Mouse (Mus musculus) thymus, postnatal 14 days (tissue): ENCODE data around the gene Gm21860.
"Not testable (repeated sequence)": the region's sequence is repeated elsewhere in the genome, so short reads cannot be mapped to it uniquely, and the experiment has no call there.

Source experiments
- DNase-seq: peaks from one replicate; pipeline ENCODE4 v3.0.0; 2021

The Gm21860 gene

GRCm38 (mm10) chrY:90731593-90731955, 23.0 kb downstream of the Gm21860 start:
- not testable (repeated sequence) for DNase-seq

DNA sequence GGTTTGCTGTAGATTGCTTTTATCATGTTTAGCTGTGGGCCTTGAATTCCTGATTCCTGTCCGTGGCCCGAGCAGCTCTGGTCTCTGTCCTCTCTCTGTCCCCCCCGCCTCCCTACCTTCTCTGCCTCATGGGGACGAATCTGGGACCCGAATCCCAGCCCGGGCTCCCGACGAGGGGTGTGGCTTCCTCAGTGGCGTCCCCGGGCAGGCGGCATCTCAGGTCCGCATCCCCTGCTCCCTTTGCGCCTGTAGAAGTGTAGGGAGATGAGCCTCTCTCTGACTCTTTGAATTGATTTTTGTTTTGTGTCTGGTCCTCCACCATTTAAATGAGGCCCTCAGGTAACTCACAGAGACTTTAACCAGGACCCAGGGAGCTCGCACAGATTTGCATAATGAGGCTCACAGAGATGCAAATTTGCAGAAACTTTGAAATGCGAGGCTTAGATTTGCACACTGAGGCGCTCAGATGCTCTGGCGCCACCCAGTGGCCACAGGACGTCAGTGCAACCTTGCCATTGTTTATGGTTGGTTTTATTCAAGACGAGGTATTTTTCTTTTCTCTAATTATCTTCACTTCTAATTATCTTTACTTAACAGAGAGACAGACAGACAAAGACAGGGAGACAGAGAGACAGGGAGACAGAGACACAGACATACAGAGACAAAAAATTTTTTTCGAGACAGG, 23.6 kb downstream of the Gm21860 start:
- DNase-seq, result peak; percentile 63

GRCm38 (mm10) chrY:90729816-90730303, 24.8 kb downstream of the Gm21860 start:
- DNase-seq, result not testable (repeated sequence)

GRCm38 (mm10) chrY:90728905-90729256, 25.7 kb downstream of the Gm21860 start:
- peak; percentile 46 for DNase-seq

GRCm38 (mm10) chrY:90728251-90728904, 26.2 kb downstream of the Gm21860 start:
- DNase-seq, result peak; percentile 9

GRCm38 (mm10) chrY:90727121-90727908, 27.3 kb downstream of the Gm21860 start:
- DNase-seq, result not testable (repeated sequence)

DNA sequence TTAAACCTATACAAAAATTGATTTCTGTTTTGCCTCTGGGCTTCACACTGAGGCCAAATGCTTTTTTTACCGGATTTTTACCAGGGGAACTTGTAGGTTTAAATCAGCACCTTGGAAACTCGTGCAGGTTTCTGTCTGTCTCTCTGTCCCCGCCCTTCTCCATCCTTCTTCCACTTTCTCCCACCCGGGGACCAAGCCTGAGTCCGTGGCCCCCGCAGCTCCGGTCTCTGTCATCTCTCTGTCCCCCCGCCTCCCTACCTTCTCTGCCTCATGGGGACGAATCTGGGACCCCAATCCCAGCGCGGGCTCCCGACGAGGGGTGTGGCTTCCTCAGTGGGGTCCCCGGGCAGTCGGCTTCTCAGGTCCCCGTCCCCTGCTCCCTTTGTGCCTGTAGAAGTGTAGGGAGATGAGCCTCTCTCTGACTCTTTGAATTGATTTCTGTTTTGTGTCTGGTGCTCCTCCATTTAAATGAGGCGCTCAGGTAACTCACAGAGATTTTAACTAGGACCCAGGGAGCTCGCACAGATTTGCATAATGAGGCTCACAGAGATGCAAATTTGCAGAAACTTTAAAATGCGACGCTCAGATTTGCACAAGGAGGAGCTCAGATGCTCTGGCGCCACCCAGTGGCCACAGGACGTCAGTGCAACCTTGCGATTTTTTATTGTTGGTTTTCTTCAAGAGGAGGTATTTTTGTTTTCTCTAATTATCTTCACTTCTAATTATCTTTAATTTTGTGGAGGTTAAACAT, 28.7 kb downstream of the Gm21860 start:
- not testable (repeated sequence) for DNase-seq

GRCm38 (mm10) chrY:90725166-90725565, 29.5 kb downstream of the Gm21860 start:
- not testable (repeated sequence) for DNase-seq

DNA sequence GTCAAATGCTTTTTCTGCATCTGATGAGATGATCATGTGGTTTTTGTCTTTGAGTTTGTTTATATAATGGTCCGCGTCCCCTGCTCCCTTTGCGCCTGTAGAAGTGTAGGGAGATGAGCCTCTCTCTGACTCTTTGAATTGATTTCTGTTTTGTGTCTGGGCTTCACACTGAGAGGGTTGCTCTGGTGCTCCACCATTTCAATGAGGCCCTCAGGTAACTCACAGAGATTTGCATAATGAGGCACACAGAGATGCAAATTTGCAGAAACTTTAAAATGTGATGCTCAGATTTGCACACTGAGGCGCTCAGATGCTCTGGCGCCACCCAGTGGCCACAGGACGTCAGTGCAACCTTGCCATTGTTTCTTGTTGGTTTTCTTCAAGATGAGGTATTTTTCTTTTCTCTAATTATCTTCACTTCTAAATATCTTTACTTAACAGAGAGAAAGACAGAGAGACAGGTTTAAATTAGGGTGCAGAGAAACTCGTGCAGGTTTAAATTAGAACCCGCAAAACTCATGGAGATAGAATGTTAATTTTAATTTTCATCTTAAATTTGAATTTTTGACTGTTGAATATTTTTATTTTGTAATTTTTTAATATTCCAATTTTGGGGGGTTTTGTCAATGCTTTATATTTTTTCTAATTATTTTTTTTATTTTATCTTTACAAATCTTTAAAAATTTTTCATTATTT, 30.5 kb downstream of the Gm21860 start:
- DNase-seq, result peak; percentile 27

DNA sequence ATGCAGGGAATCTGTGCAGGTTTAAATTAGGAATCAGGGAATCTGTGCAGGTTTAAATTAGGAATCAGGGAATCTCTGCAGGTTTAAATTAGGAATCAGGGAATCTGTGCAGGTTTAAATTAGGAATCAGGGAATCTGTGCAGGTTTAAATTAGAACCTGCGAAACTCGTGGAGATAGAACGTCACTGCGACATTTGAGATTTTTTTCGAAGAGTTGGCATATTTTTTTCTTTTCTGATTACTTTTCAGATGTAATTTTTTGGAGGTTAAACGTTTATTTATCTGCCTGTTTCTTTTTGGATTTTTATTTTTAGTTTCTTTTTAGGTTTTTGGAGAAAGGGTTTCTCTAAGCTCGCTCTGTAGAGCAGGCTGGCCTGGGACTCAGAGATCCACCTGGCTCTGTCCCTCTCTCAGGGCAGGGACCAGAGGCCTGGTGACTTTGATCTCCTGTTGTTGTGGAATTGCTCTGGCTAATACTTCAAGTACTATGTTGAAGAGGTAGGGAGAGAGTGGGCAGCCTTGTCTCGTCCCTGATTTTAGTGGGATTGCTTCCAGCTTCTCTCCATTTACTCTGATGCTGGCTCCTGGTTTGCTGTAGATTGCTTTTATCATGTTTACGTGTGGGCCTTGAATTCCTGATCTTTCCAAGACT, 31.2 kb downstream of the Gm21860 start:
- peak; percentile 42 for DNase-seq

DNA sequence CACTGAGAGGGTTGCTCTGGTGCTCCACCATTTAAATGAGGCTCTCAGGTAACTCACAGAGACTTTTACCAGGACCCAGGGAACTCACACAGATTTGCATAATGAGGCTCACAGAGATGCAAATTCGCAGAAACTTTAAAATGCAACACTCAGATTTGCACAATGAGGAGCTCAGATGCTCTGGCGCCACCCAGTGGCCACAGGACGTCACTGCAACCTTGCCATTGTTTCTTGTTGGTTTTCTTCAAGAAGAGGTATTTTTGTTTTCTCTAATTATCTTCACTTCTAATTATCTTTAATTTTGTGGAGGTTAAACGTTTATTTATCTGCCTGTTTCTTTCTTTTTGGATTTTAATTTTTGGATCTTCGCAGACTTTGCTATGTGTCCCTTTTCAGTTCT, 34.1 kb downstream of the Gm21860 start:
- DNase-seq, result not testable (repeated sequence)

DNA sequence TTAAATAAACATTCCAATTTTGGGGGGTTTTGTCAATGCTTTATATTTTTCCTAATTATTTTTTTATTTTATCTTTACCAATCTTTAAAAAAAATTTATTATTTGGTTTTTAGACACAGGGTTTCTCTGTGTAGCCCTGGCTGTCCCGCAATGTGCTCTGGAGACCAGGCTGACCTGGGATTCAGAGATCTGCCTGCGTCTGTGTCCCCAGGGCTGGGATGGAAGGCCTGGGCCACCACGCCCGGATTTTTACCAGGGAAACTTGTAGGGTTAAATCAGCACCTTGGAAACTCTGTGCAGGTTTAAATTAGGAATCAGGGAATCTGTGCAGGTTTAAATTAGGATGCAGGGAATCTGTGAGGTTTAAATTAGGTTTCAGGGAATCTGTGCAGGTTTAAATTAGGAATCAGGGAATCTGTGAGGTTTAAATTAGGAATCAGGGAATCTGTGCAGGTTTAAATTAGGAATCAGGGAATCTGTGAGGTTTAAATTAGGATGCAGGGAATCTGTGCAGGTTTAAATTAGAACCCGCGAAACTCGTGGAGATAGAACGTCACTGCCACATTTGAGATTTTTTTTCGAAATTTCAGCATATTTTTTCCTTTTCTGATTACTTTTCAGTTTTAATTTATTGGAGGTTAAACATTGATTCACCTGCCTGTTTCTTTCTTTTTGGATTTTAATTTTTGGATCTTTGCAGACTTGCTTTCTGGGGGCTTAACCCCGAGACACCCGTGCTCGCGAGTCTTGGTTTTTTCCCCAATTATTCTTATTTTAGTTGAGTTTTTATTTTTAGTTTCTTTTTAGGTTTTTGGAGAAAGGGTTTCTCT, 35.0 kb downstream of the Gm21860 start:
- not testable (repeated sequence) for DNase-seq

GRCm38 (mm10) chrY:90718583-90719402, 35.8 kb downstream of the Gm21860 start:
- DNase-seq, result peak; percentile 62

DNA sequence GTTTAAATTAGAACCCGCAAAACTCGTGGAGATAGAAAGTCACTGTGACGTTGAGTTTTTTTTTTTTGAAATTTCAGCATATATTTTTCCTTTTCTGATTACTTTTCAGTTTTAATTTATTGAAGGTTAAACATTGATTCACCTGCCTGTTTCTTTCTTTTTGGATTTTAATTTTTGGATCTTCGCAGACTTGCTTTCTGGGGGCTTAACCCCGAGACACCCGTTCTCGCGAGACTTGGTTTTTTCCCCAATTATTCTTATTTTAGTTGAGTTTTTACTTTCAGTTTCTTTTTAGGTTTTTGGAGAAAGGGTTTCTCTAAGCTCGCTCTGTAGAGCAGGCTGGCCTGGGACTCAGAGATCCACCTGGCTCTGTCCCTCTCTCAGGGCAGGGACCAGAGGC, 36.6 kb downstream of the Gm21860 start:
- not testable (repeated sequence) for DNase-seq

GRCm38 (mm10) chrY:90717496-90717895, 37.1 kb downstream of the Gm21860 start:
- DNase-seq, result not testable (repeated sequence)
